Mouse (Mus musculus): ENCODE data around the gene Sec14l1.
A peak's percentile ranks its signal among the peaks of the same experiment; 100 is the strongest.

Sec14l1 gene

GRCm38 (mm10) chr11:117108595-117108994 lies 6.4 kb upstream of the Sec14l1 start:
- DNase-seq (ENCODE audit: low spot score in 2 of 2) = no peak

- no peak for DNase-seq (ENCODE audit: low spot score in 2 of 2)
These were observed 5.6 kb upstream of the Sec14l1 start for GRCm38 (mm10) chr11:117109179-117109954.

- DNase-seq (ENCODE audit: low spot score in 2 of 2) = no peak
These were observed 2.9 kb upstream of the Sec14l1 start for GRCm38 (mm10) chr11:117111967-117112648.

GRCm38 (mm10) chr11:117112649-117113051 lies 2.3 kb upstream of the Sec14l1 start:
- no peak for DNase-seq (ENCODE audit: low spot score in 2 of 2)

- DNase-seq (ENCODE audit: low spot score in 2 of 2) = no peak
These were observed 1.6 kb upstream of the Sec14l1 start for GRCm38 (mm10) chr11:117113377-117113776.

GRCm38 (mm10) chr11:117114231-117114591 lies 757 bp upstream of the Sec14l1 start:
- no peak for DNase-seq (ENCODE audit: low spot score in 2 of 2)

- no peak for DNase-seq (ENCODE audit: low spot score in 2 of 2)
These were observed 615 bp downstream of the Sec14l1 start for GRCm38 (mm10) chr11:117115346-117116219.

- no peak for DNase-seq (ENCODE audit: low spot score in 2 of 2)
These were observed 1.7 kb downstream of the Sec14l1 start for GRCm38 (mm10) chr11:117116350-117117303.

- no peak for DNase-seq (ENCODE audit: low spot score in 2 of 2)
These were observed 2.4 kb downstream of the Sec14l1 start for GRCm38 (mm10) chr11:117117321-117117720.

GRCm38 (mm10) chr11:117117791-117118190 lies 2.8 kb downstream of the Sec14l1 start:
- no peak for DNase-seq (ENCODE audit: low spot score in 2 of 2)

GRCm38 (mm10) chr11:117118248-117118647 lies 3.3 kb downstream of the Sec14l1 start:
- DNase-seq (ENCODE audit: low spot score in 2 of 2) = no peak

GRCm38 (mm10) chr11:117118721-117119321 lies 3.9 kb downstream of the Sec14l1 start:
- DNase-seq (ENCODE audit: low spot score in 2 of 2) = no peak

GRCm38 (mm10) chr11:117119723-117120122 lies 4.8 kb downstream of the Sec14l1 start:
- DNase-seq (ENCODE audit: low spot score in 2 of 2) = no peak

GRCm38 (mm10) chr11:117120285-117121163 lies 5.6 kb downstream of the Sec14l1 start:
- no peak for DNase-seq (ENCODE audit: low spot score in 2 of 2)

GRCm38 (mm10) chr11:117121164-117121535 lies 6.2 kb downstream of the Sec14l1 start:
- peak; percentile 73 to 86 for DNase-seq (ENCODE audit: low spot score in 2 of 2)

- no peak for DNase-seq (ENCODE audit: low spot score in 2 of 2)
These were observed 7.0 kb downstream of the Sec14l1 start for GRCm38 (mm10) chr11:117121954-117122353.

GRCm38 (mm10) chr11:117123418-117124085 lies 8.6 kb downstream of the Sec14l1 start:
- no peak for DNase-seq (ENCODE audit: low spot score in 2 of 2)

- DNase-seq (ENCODE audit: low spot score in 2 of 2) = no peak
These were observed 9.6 kb downstream of the Sec14l1 start for GRCm38 (mm10) chr11:117124539-117124938.

- DNase-seq (ENCODE audit: low spot score in 2 of 2) = no peak
These were observed 12.4 kb downstream of the Sec14l1 start for GRCm38 (mm10) chr11:117127250-117127837.

All from frontal cortex, postnatal 36 days (tissue).